Mouse (Mus musculus): Measurements from ENCODE around the gene Babam2.

The Babam2 gene

GRCm38 (mm10) chr5:32043153-32043552, 345.7 kb downstream of the Babam2 start:
- DNase-seq (ENCODE audit: low spot score in 2 of 2), result no peak

- no peak for DNase-seq (ENCODE audit: low spot score in 2 of 2)
These were observed 346.5 kb downstream of the Babam2 start for GRCm38 (mm10) chr5:32043996-32044395.

- DNase-seq (ENCODE audit: low spot score in 2 of 2), result no peak
These were observed 354.4 kb downstream of the Babam2 start for GRCm38 (mm10) chr5:32051899-32052298.

- peak in 1 of 2 experiments; percentile 29 for DNase-seq (ENCODE audit: low spot score in 2 of 2)
These were observed 355.0 kb downstream of the Babam2 start for GRCm38 (mm10) chr5:32052467-32052866.

- peak in 1 of 2 experiments; percentile 58 for DNase-seq (ENCODE audit: low spot score in 2 of 2)
These were observed 356.0 kb downstream of the Babam2 start for GRCm38 (mm10) chr5:32053476-32053875.

- peak in 1 of 2 experiments; percentile 19 for DNase-seq (ENCODE audit: low spot score in 2 of 2)
These were observed 358.2 kb downstream of the Babam2 start for GRCm38 (mm10) chr5:32055676-32056075.

- peak in 1 of 2 experiments; percentile 8 for DNase-seq (ENCODE audit: low spot score in 2 of 2)
These were observed 358.6 kb downstream of the Babam2 start for GRCm38 (mm10) chr5:32056126-32056525.

- DNase-seq (ENCODE audit: low spot score in 2 of 2), result peak in 1 of 2 experiments; percentile 21
These were observed 361.2 kb downstream of the Babam2 start for GRCm38 (mm10) chr5:32058481-32059253.

- DNase-seq (ENCODE audit: low spot score in 2 of 2), result peak in 1 of 2 experiments; percentile 20
These were observed 361.8 kb downstream of the Babam2 start for GRCm38 (mm10) chr5:32059254-32059796.

GRCm38 (mm10) chr5:32060485-32060884, 363.0 kb downstream of the Babam2 start:
- peak in 1 of 2 experiments; percentile 6 for DNase-seq (ENCODE audit: low spot score in 2 of 2)

GRCm38 (mm10) chr5:32061854-32062253, 364.4 kb downstream of the Babam2 start:
- peak in 1 of 2 experiments; percentile 41 for DNase-seq (ENCODE audit: low spot score in 2 of 2)

GRCm38 (mm10) chr5:32064341-32065105, 367.0 kb downstream of the Babam2 start:
- peak in 1 of 2 experiments; percentile 32 for DNase-seq (ENCODE audit: low spot score in 2 of 2)

GRCm38 (mm10) chr5:32066015-32066734, 368.7 kb downstream of the Babam2 start:
- peak in 1 of 2 experiments; percentile 34 for DNase-seq (ENCODE audit: low spot score in 2 of 2)

- peak in 1 of 2 experiments; percentile 43 for DNase-seq (ENCODE audit: low spot score in 2 of 2)
These were observed 369.4 kb downstream of the Babam2 start for GRCm38 (mm10) chr5:32066839-32067238.

GRCm38 (mm10) chr5:32068616-32069015, 371.1 kb downstream of the Babam2 start:
- peak in 1 of 2 experiments; percentile 38 for DNase-seq (ENCODE audit: low spot score in 2 of 2)

- DNase-seq (ENCODE audit: low spot score in 2 of 2), result peak in 1 of 2 experiments; percentile 43
These were observed 371.6 kb downstream of the Babam2 start for GRCm38 (mm10) chr5:32069096-32069495.

GRCm38 (mm10) chr5:32069566-32070169, 372.2 kb downstream of the Babam2 start:
- DNase-seq (ENCODE audit: low spot score in 2 of 2), result peak in 1 of 2 experiments; percentile 26

GRCm38 (mm10) chr5:32070781-32071180, 373.3 kb downstream of the Babam2 start:
- DNase-seq (ENCODE audit: low spot score in 2 of 2), result peak in 1 of 2 experiments; percentile 45

GRCm38 (mm10) chr5:32071314-32071713, 373.8 kb downstream of the Babam2 start:
- peak in 1 of 2 experiments; percentile 43 for DNase-seq (ENCODE audit: low spot score in 2 of 2)

GRCm38 (mm10) chr5:32071824-32072223, 374.3 kb downstream of the Babam2 start:
- no peak for DNase-seq (ENCODE audit: low spot score in 2 of 2)

GRCm38 (mm10) chr5:32072877-32073276, 375.4 kb downstream of the Babam2 start:
- no peak for DNase-seq (ENCODE audit: low spot score in 2 of 2)

Data from spleen, postnatal 4 days (tissue).